Mouse (Mus musculus): ENCODE measurements around the gene Kmt2d.

Gene Kmt2d

DNA sequence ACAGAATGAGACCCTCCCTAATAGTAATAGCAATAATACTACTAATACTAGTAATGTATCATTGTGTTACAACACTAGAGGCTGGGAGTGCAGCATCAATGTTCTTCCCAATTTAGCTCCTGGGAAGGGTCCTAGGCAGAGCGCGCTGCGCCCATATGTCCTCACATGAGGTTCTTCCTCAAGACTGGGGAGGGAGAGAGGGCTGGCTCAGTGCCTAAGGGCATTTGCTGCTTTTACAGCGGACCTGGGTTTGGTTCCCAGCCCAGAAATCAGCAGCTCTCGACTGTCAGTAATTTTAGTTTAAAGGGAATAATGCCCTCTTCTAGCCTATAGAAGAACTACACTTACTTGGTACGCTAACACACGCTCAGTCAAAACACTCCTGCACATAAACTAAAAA is 16.5 kb upstream of the Kmt2d start:
- no peak for DNase-seq (ENCODE audit: low spot score in 2 of 2)

DNA sequence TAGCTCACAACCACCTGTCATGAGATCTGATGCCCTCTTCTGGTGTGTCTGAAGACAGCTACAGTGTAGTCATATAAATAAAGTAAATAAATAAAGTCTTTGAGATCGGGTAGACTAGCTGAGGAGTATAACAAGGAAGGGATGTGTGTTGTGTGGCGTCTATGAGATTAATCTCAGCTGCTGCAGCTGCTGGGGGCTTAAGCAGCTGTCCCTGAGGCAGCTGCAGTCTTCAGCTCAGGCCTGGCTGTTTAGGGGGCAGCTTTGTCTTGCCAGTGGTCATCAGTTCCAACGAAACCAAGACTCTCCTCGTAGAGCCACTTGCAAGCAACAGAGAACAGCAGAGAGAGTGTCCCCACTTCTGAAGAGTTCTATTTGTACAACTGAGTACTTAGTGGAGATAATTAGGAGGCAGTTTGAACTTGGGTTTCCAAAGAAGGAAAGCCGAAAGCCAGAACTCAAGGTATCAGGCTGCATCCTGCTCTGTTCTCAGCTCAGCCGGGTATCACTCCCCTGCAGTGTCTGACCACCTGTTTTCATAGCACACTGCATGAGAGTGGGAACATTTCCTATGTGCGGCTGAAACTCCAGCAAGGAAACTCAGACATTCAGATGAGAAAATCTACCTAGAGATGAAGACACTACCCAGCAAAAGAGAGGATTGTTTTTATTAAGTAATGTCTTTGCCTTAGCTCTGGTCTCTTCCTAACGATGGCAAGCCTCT is 15.8 kb upstream of the Kmt2d start:
- no peak for DNase-seq (ENCODE audit: low spot score in 2 of 2)

DNA sequence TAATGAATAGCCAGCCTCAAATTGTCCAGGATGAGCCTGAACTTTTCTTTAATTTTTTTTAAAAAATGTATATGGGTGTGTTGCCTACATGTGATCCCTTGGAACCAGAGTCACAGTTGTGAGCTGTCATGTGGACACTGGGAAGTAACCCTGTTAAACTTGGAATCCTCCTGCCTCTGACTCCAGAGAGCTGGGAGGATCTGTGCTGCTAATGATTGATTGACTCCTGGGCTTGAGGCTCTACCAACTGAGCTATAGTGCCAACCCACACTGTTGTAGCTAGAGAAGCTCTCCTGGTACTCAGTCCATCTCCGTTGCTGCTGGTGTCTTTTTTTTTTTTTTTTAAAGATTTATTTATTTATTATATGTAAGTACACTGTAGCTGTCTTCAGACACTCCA is 13.1 kb upstream of the Kmt2d start:
- no peak for DNase-seq (ENCODE audit: low spot score in 2 of 2)

DNA sequence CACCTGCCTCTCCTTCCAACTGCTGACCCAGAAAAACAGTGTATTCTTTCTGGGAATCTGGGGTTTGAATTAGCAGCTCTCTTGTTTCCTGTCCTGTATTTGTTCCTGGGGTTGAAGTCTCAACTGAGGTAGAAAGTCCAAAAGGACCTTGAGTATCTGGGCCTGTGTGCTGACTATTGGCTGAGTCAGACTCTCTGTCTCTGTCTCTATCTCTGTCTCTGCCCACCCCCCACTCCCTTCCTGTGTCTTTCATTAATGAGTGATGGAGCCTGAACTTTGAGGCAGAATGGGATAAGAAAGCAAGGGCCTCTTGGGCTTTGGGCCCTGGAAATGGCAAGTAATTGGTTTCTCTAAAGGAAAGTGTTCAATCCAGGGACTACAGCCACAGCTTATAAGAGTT is 12.7 kb upstream of the Kmt2d start:
- no peak for DNase-seq (ENCODE audit: low spot score in 2 of 2)

DNA sequence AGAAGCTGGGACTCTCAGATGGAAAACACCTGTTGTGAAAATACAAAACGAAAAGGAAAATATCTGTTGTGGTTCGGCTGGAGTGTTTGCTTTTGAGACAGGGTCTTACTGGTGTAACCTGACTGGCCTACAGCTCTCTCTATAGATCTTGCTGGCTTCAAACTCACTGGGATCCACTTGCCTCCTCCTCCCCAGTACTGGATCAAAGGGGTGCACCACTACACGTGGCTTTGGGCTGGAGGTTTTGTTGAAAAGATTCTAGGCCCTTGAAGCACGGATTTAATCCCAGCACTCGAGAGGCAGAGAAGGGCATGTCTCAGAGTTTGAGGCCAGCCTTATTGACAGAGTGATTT is 10.6 kb upstream of the Kmt2d start:
- DNase-seq (ENCODE audit: low spot score in 2 of 2) = no peak

DNA sequence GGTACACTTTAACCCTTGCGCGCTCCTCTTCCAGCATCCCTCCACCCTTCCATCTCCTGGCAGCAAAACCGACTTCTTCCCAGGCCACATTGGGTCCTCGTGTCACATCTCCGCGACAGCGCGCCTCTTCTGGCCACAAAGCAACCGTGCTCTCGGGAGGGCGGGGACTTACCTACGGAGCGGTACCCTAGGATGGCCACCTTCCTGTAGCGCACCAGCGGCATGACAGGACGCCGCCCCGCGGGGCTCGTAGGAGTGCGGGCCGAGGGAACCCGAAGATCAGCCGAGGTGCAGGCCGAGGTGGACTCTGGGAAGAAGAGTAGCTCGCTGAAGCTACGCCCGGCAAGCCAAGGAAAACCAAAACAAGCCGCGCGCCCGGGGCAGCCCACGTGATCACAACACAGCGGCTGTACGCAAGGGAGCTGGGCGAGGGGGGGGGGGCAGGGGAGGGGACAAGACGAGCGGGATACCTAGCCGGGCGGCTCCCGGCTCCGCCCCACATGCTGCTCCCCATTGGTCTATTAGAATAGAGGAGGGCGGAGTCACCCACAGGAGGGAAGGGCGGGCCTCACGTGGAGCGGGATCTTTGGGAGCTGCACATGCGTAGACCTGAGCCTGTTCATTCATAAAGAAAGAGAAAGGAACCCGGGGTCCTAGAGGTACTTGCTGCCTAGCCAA is 10.1 kb upstream of the Kmt2d start:
- peak; percentile 89 to 91 for DNase-seq (ENCODE audit: low spot score in 2 of 2)

DNA sequence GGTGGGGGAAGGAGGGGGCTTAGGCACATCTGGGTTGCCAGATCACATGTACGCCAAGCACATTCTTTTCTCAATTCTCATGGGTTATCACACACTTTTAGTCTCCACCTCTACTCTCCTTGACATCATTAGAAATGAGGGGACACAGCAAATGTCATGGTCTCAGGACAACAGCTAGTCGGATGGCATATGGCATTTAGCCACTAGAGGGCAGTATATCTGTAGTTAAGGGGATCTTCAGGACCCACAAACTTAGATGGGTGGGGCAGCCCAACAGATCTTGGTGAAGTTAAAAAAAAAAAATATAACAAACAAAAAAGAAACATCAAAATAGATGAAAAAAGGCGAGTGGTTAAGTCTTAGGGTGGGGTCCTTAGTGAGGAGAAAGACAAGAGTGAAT is 6.3 kb upstream of the Kmt2d start:
- peak in 1 of 2 experiments; percentile 64 for DNase-seq (ENCODE audit: low spot score in 2 of 2)

DNA sequence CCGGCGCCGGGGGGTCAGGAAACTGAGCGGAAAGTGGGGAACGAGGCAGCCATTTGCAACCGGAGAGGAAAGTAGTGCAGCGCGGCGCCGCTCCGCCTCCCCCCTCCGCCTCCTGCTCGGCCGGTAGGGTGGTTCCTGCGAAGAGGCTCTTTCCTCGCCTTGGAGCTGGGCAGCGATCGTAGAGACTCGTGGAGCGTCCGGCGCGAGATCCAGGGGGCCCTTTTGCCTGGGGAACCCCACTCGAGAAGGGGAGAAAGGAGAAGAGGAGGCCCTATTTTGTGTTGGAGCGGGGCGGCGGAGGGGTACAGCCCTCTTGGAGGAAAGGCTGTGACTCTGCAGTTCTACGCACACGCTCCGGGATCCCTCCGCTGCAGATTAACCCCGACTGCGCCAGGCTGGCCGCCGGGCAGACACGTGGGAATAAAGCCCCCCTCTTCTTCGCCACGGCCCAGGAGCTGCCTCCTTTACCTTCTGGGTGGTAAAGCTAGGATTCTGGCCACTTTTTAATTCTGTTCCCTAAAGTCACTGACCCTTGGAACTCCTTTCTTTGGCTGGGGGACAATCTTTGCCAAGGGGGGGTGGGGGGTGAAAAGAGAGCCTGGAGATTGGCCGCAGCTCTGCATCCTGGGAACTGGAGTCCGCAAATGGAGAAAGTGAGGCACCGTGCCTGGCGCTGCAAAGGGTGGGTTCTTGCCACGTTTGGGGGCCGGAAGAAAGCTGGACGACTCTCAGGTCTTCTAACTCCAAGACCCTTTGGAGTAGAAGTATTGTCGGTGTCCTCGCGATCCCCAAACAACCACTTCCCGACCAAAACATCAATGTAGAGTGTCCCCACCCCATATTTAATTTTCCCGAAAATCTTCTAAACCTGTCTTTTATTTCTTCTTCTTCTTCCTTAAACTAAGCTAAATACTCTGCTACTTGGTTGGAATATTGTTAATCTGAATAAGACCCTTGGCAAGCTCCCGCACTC is 1.2 kb upstream of the Kmt2d start:
- peak; percentile 76 to 95 for DNase-seq (ENCODE audit: low spot score in 2 of 2)

DNA sequence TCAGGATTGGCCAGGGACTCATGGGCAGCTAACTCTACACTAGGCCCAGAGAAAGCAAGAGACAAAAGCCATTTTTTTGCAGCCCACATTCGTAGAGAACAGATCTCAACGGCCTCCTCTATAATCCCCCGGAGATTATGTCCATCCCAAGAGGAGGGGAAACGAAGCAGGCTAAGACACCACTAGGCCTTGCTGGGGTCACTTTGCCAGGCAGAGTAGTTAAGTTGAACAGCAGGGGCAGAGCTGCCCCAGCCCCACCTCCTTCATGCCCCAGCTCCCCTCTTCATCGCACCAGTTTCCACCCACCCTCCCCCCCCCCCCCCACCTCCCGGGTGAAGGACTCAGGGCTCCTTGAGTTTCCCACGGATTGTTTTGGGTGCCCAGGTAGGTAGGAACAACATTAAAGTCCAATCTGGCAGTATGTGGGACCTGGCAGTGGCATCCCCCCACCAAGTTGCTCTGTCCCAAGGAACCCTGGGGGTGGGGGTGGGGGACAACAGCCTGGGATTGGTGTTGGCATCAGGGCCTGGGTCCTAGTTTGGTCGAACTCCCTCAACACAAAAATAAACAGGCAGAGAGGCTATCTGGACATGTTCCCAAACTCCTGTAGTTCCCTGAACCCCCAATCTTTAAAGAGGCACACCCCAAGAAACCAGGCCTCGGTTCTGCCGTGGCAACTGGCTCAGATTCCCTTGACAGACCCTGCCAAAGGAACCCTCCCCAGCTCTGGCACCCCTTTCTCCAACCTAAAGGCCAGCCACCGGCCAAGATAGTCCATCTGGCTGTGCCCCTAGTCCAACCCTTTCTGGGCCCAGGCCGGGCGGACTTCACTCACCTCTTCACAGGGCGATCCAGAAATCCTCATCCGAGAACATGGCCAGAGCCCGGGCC is 580 bp downstream of the Kmt2d start:
- no peak for DNase-seq (ENCODE audit: low spot score in 2 of 2)

DNA sequence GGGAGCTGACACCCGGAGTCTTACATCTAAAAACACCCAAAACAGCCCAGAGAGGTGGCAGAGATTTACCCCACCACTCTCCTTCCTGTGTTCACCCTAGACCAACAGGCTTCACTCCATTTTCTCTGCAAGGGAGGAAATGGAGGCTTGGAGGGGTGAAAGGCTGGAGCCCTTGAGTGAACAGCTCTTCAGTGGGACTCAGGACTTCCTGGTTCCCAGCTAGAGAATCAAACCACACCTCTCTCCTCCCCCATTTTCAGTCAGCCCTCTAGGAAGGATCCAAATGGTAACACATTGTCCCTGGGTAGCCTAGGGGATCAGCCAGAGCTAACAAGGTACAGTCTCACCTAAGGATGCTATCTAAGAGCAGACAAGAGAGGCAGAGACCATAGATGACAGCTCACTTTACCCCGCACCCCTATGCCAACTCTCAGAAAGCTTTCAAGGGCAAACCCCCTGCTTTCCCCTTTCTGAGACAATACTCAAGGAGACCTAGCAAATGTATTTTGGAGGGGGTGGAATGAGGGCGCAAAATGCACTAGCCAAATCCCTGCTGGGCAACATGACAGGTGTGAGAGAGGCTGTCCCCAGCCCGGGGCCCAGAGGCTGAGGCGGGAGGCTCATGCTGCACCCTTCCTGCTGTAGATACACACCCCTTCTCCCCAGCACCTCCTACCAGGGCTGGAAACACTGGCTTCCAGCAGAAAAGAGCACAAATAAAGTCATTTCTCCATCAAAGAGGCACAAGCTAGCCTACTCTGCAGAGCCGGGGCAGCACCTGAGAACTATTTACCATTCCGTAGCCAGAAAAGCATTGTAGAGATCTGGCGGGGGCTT is 1.4 kb downstream of the Kmt2d start:
- no peak for DNase-seq (ENCODE audit: low spot score in 2 of 2)

DNA sequence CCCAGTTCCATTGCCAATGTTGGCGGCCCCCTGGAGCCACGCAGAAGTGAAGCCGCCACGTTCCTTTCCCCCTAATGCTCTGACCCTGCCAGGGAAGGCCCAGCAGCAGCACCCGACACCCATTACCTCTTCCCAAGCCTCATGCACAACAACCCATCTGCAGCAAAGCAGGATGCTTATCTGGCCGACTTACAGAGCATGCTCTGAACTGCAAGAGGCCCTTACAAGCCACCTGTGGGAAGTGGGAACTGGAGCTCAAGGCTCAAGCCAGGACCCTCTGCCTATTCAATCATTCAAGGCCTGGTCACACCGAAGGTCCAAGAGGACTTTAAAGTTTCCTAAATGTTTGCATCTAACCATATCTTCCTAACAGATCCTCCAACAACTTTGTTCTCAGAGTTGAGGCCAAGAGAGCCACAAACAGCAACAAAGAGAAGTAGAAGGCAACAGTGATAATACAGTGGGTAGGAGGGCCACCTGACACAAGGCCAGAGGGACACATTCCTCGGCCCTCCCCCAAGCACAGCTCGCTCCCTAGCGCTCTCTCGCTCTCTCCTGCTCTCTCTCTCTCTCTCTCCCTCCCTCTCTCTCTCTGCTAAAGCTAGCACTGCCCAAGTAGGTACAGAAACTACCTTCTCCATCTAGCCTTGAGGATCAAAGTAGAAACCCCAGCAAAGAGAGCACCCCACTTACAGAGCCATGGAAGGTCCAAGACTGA is 2.5 kb downstream of the Kmt2d start:
- no peak for DNase-seq (ENCODE audit: low spot score in 2 of 2)

DNA sequence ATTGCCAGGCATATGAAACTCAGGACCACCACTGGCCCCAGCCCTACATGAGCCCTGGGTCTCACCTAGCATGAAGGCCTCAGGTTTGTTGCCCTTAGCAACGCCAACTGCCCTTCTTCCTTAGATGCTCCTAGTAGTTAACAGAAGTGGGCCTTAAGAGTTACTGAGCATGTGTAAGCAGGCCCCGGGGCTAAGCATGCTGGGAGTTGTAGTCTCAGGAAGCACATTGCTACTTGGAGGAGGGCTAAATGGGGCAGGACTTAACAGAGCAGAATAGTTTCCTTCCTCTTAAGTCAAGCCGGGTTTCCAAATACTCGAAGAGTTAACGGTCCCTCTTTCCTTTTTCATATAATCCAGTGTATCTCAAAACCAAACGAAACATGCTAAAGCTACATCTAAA is 3.7 kb downstream of the Kmt2d start:
- DNase-seq (ENCODE audit: low spot score in 2 of 2) = peak in 1 of 2 experiments; percentile 65

DNA sequence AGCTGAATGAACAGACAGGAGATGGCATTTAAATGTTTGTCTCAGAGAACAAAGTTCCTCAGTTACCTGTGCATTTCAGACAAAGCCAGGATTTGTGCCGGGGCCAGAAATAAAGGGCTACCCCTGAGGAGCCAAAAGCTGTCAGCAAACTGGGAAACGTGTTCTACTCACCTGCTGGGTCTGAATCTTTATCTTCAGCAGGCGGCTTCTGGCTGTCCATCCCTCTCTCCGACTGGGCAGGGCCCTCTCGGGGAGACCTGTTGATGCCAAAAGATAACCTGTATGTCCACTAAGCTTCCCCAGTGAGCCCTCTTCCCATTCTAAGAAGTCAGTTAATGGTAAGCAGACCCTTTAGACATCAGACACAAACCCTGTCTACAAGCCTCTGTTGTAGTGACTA is 4.5 kb downstream of the Kmt2d start:
- no peak for DNase-seq (ENCODE audit: low spot score in 2 of 2)

DNA sequence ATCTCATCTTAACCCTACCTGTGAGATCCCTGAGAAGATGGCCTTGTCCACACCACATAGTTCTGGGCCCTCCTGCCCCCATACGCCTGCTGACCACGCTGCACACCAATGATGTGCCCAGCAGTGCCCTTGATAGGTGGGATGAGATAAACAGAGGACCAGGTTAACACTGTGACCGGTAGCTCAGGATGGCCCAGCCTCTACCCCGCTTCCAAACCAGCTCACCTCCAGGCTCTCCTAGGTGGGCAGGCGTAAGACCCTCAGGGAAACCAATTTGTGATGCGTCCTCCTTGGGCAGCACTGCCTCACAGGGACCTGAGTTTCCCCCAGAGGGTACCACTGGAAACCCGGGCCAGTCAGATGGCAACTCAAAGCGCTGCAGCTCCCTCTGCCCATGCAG is 5.2 kb downstream of the Kmt2d start:
- no peak for DNase-seq (ENCODE audit: low spot score in 2 of 2)

DNA sequence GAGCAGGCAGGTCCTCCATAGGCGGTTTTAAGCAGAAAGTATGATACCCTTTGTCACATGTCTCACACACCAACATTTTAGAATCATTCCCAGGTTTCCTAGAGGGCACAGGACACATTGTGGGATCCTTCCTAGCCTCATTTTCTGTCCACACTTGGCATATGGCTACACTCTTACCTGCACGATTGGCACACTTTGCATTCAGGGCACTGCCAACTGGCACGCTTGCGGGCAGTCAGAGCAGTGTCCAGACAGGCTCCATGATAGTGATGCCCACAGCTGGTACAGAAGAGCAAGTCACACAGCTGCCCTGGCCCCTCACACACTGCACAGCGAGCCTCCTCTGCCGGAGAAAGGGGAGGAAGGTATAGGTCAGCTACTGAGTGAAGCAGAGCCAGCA is 6.1 kb downstream of the Kmt2d start:
- no peak for DNase-seq (ENCODE audit: low spot score in 2 of 2)

DNA sequence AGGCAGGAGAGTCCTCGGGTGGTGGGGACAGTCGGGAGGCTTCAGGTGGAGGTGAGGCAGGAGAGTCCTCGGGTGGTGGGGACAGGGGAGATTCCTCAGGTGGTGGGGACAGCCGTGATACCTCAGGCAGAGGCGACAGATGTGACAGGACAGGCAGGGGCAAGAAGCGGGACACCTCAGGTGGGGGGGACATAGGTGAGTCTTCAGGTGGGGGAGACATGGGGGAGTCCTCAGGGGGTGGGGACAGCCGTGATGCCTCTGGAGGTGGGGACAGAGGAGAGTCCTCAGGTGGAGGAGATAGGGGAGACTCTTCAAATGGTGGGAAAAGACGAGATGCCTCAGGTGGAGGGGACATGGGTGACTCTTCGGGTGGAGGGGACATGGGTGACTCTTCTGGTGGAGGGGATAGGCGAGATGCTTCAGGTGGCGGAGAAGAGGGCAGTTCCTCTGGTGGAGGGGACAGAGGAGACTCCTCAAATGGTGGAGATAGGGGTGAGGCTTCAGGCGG is 7.5 kb downstream of the Kmt2d start:
- DNase-seq (ENCODE audit: low spot score in 2 of 2) = no peak

DNA sequence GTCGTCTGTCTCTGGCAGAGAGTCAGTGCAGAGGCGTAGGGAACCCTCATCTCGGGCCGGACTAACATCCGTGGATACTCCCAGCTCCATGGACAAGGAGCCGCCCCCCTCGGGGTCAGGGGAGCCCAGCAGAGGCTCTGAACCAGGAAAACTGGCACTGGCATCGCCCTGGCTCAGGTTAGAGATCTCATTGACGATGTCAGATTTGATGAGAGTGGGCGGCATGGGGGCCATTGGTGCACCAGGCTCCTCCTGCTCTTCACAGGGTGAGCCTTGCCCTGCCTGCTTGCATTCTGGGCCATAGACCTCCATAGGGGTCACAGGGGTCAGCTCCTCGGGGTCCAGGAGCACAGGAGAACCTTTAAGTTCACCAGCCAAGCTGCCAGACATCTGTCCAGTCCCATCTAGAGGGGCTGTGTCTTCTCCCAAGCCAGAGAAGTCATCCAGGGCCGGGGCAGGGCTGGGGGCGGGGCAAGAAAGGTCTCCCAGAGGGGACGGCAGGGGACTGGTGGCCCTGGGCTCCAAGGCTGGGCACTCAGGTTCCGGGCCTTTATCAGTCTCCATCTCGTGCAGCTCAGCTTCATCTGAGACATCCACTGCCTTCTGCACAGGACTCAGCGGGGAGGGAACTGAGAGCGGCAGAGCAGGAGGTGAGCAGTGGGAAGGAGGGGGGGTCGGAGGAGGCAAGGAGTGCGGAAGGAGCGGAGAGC is 9.1 kb downstream of the Kmt2d start:
- DNase-seq (ENCODE audit: low spot score in 2 of 2) = no peak

DNA sequence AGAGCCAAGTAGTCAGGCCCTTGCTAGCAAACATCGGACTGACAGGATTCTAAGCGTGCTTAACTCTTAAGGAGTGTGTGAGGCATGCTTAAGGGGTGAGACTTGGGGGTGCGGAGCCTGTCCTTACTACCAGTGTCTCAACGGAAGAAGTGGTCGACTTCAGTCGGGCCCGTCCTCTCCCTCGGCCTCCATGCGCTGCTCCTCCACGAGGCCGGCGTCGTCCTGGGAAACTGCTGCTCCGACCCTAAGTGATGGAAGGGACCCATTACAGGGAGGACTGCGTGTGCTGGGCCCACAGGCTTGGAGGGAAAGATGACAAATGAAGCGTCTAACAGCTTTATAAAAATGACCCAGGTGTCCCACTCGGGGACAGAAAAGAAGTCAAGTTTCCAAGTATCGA is 10.1 kb downstream of the Kmt2d start:
- no peak for DNase-seq (ENCODE audit: low spot score in 2 of 2)

Data from left cerebral cortex, adult 9 months (tissue).